Mouse (Mus musculus) heart, adult 2 months (tissue): Measurements from ENCODE around the gene Itgam.

Experiments
- CTCF ChIP-seq: fragments of 200-600 bp; IDR thresholded peaks from 2 replicates; pipeline ENCODE4 v1.8.1; 2022; ENCODE audit warnings: antibody characterized with exemption, mild to moderate bottlenecking, moderate library complexity
- EP300 ChIP-seq: fragments of 200-500 bp; IDR thresholded peaks from 2 replicates; pipeline ENCODE4 v1.6.1; 2011; ENCODE audit warnings: low read depth, low read length, control low read depth; ENCODE audit not compliant: insufficient read depth
- POLR2A ChIP-seq: fragments of 200-500 bp; IDR thresholded peaks from 2 replicates; pipeline ENCODE4 v1.6.1; 2011; ENCODE audit warnings: mild to moderate bottlenecking, low read depth, low read length, control low read depth; ENCODE audit not compliant: insufficient read depth

- TF ChIP-seq CTCF = no peak
- TF ChIP-seq EP300 = no peak
- no peak for TF ChIP-seq POLR2A
Observed at GRCm38 (mm10) chr7:128166391-128166790, 104.0 kb downstream of the Itgam start.
